Mouse (Mus musculus) liver, adult (tissue): ENCODE data around the gene Slc10a7.

Source experiments
- GATA4 ChIP-seq: IDR thresholded peaks from 2 replicates; pipeline ENCODE4 v1.6.1; 2014; ENCODE audit warnings: mild to moderate bottlenecking, low read length; ENCODE audit not compliant: insufficient replicate concordance

Gene Slc10a7

DNA sequence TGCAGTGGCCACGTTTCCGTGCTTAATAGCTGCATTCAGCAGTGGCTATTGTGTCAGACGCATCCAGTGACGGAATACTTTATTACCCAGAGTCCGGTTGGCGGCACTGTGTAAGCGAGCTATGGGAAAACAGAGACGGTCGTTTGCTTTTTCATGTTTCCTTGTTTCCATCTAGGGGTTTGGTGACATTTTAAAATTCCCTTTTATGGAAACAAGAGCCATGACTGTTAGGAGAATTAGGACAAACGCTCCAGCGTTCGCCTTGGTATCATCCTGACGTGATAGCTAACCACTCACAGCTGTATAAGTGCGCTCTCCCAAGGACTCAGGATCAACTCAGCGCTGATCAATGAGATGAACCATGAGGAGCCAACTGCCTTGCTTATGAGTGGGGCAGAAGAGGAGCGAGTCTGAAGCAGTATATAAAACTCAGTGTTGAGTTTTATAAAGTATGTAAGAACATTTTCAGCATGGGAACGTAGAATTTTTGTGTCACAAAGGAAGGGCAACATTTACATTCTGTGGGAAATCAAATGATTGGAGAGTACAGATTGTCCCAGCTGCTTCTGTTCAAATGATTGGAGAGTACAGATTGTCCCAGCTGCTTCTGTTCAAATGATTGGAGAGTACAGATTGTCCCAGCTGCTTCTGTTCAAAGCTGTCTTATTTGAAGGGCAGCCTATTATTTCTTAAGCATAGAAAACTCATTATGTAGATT is 125.5 kb downstream of the Slc10a7 start:
- no peak for TF ChIP-seq GATA4

DNA sequence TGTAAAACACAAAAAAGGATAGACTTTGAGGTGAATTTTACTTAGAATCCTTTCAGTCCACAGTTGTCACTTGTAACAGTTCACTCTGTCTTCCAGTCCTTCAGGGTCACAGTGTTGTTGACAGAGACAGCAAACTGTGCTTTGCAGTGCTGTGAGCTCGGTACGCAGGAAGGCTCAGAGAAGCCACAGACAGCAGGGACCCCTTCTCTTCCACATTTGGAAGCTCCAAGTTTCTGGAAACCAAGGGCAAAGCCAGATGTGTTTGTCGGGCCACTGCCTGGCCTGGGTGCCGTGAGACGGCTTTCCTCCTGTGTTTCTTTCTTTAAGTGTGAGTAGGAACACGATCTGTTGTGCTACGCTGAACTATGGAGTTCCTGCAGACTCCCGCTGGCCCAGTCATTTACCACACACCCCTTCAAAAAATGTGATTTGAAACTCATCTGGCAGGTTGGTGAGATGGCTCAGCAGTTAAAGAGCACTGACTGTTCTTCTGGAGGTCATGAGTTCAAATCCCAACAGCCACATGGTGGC is 126.2 kb downstream of the Slc10a7 start:
- TF ChIP-seq GATA4: no peak

DNA sequence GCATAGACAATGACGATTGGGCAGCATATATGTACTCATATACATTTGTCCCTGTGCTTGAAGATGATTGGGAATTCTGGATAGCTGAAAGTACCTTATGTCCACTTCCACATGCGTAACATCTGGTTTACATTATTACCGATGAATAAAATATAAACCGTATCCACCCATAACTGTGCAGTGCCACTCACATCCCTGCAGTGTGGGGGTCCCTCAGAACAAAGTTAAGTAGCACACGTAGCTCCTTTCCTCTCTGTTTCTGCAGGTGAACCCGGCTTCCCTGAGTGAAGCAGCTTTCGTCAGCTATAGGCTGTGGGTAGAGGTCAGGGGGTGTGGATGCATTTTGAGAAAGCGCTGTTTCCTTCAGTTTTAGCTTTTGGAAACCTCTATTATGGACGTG is 132.8 kb downstream of the Slc10a7 start:
- no peak for TF ChIP-seq GATA4

DNA sequence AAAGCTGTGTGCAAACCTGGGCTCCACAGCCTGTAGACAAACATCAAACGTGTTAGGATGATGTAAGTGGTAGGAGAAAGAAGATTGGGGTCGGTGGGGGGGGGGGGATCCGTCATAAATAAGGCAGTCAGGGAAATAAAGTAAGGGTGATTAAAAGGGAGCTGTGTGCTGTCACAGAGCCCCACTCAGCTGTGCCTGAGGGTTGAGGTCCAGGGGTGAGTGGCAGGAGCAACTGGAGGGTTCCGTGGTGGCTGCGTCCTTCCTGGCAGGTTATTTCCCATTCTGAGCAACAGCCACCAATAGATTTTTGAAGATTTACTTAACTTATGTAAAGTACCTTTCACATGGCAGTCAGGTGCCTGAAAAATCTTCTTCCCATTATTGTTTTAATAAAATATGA is 133.2 kb downstream of the Slc10a7 start:
- no peak for TF ChIP-seq GATA4

DNA sequence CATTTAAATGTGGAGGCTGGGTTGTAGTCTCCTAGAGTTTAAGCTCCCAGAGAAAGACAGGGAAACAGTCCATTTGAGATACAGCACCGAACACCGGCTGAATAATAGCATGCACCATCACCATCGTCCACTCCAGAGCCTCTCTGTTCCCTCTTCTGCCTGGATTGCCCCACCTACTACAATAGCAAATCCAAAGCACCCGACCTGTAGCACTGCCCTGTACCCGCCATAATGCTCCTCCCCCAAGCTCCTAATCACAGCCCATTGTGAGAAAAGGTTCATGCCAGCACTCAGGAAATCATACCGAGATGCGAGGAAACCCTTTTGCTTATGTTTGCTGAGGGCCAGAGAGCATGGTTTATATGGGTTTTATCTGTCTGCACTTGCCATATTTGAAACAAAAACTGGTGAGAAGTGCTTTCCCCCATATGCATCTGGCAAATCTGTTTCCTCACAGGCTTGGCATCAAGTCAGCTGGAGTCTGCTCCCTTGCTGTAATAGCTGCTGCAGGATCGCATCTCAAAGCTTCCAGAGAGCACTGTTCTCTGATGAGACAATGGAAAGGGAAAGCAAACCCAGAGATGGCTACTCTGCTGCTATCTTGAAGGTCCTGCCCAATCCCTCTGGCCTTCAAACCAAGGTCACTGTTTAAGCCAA is 138.0 kb downstream of the Slc10a7 start:
- no peak for TF ChIP-seq GATA4

DNA sequence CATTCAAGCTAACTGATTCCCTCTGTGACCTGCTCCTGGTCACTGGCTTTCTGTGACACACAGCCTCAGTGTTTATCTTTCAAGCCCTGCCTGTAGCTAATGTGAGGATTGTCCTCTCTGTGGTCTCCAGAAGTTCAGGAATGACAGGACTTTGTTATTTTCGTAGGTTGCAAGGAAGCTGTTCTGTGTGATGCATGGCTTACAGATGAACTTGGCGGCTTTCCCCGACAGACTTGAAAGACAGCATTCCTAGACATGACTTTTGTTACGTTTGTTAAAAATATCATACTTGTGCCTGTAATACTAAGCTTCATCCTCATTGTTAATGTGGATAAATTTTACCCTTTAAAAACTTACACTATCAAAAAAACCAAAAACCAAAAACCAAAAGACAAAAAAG is 138.7 kb downstream of the Slc10a7 start:
- no peak for TF ChIP-seq GATA4

DNA sequence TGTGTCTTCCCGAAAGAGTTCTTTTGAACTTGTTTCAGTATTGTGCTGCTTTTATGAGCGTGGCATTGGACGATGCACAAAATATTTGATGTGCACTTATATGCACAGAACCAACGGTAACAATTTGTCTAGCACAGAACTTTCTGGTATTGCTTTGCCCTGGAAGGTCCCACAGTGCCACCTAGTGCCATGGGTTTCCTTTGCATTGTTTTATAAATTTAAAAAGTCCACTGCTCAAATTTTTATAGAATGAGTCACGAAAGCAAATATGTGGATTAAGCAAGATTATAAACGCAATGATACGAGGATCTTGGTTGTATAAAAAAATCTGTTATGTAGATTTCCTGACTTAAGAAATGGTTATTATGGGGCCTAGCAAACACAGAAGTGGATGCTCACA is 139.8 kb downstream of the Slc10a7 start:
- no peak for TF ChIP-seq GATA4

DNA sequence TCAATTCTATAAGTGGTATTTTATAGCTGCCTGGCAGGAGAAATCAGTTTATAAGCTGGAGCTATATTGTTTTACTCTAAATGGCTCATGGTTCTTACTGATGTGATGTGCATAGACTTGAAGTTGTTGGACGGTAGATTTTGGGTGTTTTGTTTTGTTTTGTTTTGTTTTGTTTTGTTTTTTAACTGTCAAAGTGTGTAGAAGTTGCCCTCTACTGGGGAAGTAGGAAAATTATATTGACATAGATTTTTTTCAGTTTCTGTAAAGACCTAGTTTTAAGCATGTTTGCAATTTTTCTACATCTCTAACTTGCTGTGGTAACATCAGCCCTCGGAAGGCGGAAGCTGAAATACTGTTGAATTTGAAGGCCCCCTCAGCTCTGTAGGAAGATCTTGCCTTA is 142.5 kb downstream of the Slc10a7 start:
- TF ChIP-seq GATA4: no peak

DNA sequence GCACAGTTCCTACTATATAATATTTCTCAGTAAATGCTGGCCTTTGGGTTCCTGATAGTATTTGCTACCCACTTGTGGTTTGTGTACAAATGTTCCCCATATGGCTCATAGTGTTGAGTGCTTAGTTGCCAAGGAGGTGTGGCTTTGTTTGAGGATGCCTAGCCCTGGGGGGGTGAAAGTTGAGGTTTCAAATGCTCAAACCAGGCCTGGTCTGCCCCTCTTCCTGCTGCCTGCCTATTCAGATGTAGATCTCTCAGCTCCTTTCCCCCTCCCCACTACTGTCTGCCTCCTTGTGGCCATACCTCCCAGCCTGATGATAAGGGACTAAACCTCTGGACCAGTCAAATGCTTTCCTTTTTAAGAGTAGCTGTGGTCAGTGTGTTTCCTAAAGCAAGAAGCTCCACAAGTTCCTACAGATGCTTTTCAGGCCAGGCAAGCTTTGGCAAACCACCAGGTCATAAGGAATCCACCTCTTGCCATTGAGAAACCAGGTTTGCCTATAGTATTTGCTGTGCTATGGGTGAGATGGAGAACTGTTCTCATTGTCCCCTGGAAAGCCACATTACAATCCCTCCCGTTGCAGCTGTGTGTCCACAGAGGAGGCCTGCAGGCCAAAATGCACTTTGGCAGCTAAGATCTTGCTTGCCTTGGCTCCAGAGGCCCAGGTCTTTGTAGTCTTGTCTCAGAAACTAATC is 146.4 kb downstream of the Slc10a7 start:
- TF ChIP-seq GATA4: no peak

DNA sequence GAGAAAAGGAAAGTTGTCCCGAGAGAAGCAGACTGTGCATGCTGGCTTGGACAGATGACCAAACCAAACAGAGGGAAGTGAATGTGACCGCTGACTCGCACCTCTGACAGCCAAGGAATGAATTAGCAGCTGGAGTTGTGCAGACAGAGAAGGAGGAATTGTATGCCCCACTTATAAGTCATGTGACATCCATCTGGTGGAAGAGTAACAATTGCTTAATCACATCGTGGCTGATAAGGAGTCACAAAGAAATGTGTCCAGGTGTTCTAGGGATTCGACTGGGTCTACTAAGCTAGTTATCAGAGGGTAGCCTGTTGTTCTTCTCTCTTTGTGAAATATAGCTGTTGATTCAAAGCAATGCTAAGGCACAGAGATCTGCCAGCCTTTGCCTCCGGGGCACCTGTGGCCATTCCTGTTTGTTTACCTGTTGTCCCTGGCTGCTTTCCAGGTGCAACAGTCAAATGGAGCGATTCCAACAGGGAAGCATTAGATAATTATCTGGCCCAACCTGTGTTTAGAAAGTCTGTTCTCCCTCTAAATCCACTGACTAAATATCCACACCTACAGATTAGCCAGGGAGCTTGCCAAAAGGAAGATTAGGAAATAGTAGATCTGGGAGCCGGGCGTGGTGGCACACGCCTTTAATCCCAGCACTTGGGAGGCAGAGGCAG is 147.7 kb downstream of the Slc10a7 start:
- TF ChIP-seq GATA4: no peak

DNA sequence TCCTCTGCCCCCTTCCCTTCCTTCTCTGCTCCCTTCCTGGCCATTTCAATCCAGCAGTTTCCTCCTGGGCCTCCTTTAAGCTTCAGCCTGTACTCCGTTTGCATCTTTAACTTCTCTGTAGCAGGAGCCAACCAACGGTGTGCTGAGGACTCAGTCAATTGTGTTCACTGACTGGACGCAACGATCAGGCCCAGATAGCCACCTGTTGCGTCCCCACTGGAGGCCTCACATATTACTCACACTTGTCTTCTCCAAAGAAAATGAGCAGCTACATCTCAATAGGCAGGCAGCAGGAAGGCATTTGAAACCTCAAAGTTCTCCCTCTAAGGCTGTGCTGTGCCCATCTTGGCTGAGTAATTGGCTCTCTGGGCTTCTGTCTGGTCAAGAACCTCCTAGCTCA is 149.0 kb downstream of the Slc10a7 start:
- TF ChIP-seq GATA4: no peak

DNA sequence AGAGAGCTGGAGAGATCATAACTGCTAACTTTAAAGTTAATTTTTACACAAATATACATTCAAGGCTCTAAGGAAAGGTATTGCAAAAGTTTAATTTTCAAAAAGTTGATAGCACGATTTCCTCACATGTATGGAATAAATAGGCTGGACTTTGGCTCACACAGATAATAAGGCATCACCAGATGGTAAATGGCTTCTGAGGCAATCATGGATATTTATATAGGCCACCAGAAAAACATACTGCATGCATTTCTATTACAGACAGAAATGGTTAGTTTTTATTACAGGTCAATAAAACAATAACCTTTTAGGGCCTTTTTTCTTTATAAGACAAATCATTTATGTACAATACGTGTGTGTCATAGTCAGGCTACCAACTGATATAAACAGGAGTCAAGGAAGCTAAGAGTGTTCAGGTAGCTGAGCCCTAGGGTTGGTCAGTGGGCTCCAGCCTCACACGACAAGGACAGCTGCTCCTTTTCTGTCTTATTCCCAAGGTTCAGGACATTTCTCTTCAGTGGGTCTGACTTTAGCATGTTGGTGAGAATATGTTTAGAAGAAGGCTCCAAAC is 150.6 kb downstream of the Slc10a7 start:
- TF ChIP-seq GATA4: no peak

DNA sequence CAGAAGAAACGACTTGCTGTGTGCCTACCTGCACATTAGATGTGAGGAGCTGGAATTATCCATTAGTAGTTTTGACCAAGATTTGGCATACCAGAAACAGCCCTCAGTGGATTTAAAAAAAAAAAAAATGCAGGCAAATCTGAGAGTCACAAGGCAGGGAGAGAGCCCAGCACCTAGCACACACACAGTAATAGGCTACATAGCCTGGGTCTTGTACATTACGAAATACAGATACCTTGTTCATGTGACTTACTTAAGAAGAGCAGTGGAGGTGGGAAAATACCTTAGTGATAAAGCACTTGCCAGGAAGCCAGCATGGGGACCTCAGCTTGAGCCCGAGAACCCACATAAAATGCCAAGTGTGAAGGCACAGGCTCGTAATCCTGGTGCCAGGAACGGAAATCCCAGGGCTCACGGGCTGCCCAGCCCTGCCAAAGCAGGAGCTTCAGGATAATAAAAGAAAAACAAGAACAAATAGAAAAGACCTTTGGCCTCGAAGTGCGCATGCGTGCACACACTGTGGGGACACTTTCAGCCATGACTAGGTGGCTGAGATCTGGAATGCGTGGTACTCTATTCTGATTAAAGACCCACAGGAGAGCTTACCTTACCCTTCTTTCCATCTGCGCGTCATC is 155.3 kb downstream of the Slc10a7 start:
- TF ChIP-seq GATA4: no peak

DNA sequence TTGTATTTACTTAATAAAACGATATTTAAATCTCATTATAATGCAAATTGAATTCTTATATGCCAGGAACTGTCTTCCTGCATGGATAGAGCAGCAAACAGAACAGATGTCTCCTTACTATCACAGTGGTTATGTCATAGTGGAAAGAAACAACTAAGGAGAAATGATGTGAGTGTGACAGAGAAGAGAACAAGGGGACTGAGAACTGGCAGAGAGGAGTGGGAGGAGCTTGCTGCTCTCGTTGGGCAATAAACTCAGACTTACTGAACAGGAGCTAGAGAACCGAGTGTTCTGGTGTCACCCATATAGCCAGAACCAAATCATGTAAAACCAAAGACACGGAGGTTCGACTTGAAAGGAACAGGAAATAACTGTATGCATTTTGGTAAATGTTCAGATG is 158.3 kb downstream of the Slc10a7 start:
- TF ChIP-seq GATA4: no peak

DNA sequence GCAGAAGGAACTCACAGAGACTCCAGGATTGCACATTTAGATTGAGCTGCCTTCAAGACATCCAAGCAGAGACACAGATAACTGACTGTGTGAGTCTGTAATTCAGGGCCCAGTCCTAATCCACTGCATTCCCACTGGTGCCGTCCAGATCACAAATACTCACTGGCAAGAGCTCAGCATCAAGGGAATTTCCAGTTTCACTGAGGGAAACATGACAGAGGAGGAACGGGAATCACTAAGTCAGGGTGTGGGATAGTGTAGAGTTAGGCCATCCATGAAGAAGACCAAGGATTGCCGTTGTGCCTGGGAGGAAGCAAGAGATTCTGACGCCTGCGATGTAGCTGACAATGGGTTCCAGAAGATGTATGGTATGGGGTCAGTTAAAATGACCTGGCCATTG is 159.1 kb downstream of the Slc10a7 start:
- TF ChIP-seq GATA4: no peak
